Mouse (Mus musculus): ENCODE measurements at regions not wholly inside any gene's neighbourhood (a gene's known extent, or its start where the extent isn't known, plus 50 kb on each side); places are given as distances from the start of the nearest gene placed in this dataset.

- no peaks in the 10 kb centered on the region for H3K27me3 ChIP-seq (ENCODE audit: control insufficient read depth, insufficient read depth, low read length)
- H3K9me3 ChIP-seq (ENCODE audit: control insufficient read depth, low read length) = no peaks in the 10 kb centered on the region
- H3K4me1 ChIP-seq (ENCODE audit: control insufficient read depth in 2 of 2, insufficient read depth in 2 of 2, low read length in 2 of 2) = no peaks in the 10 kb centered on the region
- H3K9ac ChIP-seq (ENCODE audit: low read length) = no peak overlapping the region
- no peaks in the 10 kb centered on the region for H3K36me3 ChIP-seq (ENCODE audit: control insufficient read depth, insufficient read depth, low read length)
- WGBS = 71% methylated on average over 6 of the region's 6 CpGs
- H3K27ac ChIP-seq (replicated peaks in 1 of 2; ENCODE audit: control insufficient read depth in 1 of 2, insufficient read depth in 1 of 2, low read depth in 2 of 2, low read length in 2 of 2) = no peak overlapping the region
- no peak for ATAC-seq (ENCODE audit: insufficient number of reproducible peaks, insufficient read depth, low FRiP score, low read depth)
- no peak overlapping the region for H3K4me2 ChIP-seq (ENCODE audit: low read length)
- H3K4me3 ChIP-seq (ENCODE audit: control insufficient read depth in 1 of 2, insufficient read depth in 1 of 2, low read depth in 1 of 2, low read length in 2 of 2) = no peak overlapping the region
Measured at GRCm38 (mm10) chr12:65822285-65822684, 461.9 kb downstream of the Rpl10l start.

GRCm38 (mm10) chr12:65799060-65799459 lies 485.1 kb downstream of the Rpl10l start:
- H3K27ac ChIP-seq (replicated peaks in 1 of 2; ENCODE audit: control insufficient read depth in 1 of 2, insufficient read depth in 1 of 2, low read depth in 2 of 2, low read length in 2 of 2) = no peak overlapping the region

DNA sequence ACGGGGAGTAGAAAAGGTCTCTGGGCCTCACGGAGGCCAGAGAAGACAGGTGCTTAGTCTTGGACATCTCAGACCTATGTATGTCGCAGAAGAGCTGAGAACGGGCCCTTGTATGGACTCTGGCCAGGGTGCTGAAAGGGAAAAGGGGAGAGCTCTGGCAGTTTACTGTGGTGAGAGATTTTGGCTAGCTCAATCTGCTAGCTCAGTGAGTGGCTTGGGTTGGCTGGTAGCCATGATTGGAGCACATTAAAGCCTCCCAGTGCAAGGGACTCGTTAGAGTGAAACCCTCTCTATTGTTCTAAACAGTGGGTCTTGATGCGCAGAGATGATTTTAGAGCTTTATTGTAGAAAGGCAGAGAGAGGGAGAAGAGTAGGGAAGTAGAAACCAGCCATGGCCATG lies 512.7 kb downstream of the Rpl10l start:
- no peak overlapping the region for H3K9ac ChIP-seq (ENCODE audit: low read length)
- H3K4me3 ChIP-seq (ENCODE audit: control insufficient read depth in 1 of 2, insufficient read depth in 1 of 2, low read depth in 1 of 2, low read length in 2 of 2) = no peak overlapping the region
- no peak overlapping the region for H3K4me2 ChIP-seq (ENCODE audit: low read length)
- no peaks in the 10 kb centered on the region for H3K27me3 ChIP-seq (ENCODE audit: control insufficient read depth, insufficient read depth, low read length)
- 67% methylated on average over 6 of the region's 6 CpGs for WGBS
- no peaks in the 10 kb centered on the region for H3K36me3 ChIP-seq (ENCODE audit: control insufficient read depth, insufficient read depth, low read length)
- ATAC-seq (ENCODE audit: insufficient number of reproducible peaks, insufficient read depth, low FRiP score, low read depth) = 0 out of 2 replicates have a peak, but pooled peaks have one; percentile 39
- H3K9me3 ChIP-seq (ENCODE audit: control insufficient read depth, low read length) = no peaks in the 10 kb centered on the region
- no peaks in the 10 kb centered on the region for H3K4me1 ChIP-seq (ENCODE audit: control insufficient read depth in 2 of 2, insufficient read depth in 2 of 2, low read length in 2 of 2)
- no peak overlapping the region for H3K27ac ChIP-seq (replicated peaks in 1 of 2; ENCODE audit: control insufficient read depth in 1 of 2, insufficient read depth in 1 of 2, low read depth in 2 of 2, low read length in 2 of 2)

More at GRCm38 (mm10) chr12:65799060-65799459, 485.1 kb downstream of the Rpl10l start:
- Histone ChIP-seq H3K9ac (ENCODE audit: low read length) (no peak overlapping the region), H3K27me3 (ENCODE audit: control insufficient read depth, insufficient read depth, low read length) (no peaks in the 10 kb centered on the region), H3K4me2 (ENCODE audit: low read length) (no peak overlapping the region), H3K4me3 (ENCODE audit: control insufficient read depth in 1 of 2, insufficient read depth in 1 of 2, low read depth in 1 of 2, low read length in 2 of 2) (no peak overlapping the region), H3K4me1 (ENCODE audit: control insufficient read depth in 2 of 2, insufficient read depth in 2 of 2, low read length in 2 of 2) (no peaks in the 10 kb centered on the region), H3K36me3 (ENCODE audit: control insufficient read depth, insufficient read depth, low read length) (no peaks in the 10 kb centered on the region), H3K9me3 (ENCODE audit: control insufficient read depth, low read length) (no peaks in the 10 kb centered on the region)
- WGBS = 80% methylated on average over 8 of the region's 8 CpGs
- no peak for ATAC-seq (ENCODE audit: insufficient number of reproducible peaks, insufficient read depth, low FRiP score, low read depth)

Measured in heart, embryonic 14.5 days (tissue).